Mouse (Mus musculus) mouse embryonic stem cell (cell line): ENCODE results near the gene Sec14l1.

ENCODE experiments used
- in situ Hi-C, 2 experiments: fragments of 300-500 bp; cut with MboI; formaldehyde crosslinking; loops; 1 replicate in 1 of 2; 3 replicates in 1 of 2; pipeline ENCODE4 v1.14.3; 2019 to 2020; ENCODE audit warnings: low sequenced_read_pairs in 2 of 2, low pct_unique_long_range_greater_than_20kb in 1 of 2, mixed read lengths in 1 of 2; ENCODE audit not compliant: unreplicated experiment in 1 of 2

The Sec14l1 gene

GRCm38 (mm10) chr11:117101925-117102717 is 12.8 kb upstream of the Sec14l1 start:
- in situ Hi-C loops = no loop called here

- in situ Hi-C loops = no loop called here
Measured at GRCm38 (mm10) chr11:117103523-117103922, 11.4 kb upstream of the Sec14l1 start.

GRCm38 (mm10) chr11:117104044-117104757 is 10.8 kb upstream of the Sec14l1 start:
- in situ Hi-C loops = no loop called here

- in situ Hi-C loops = no loop called here
Measured at GRCm38 (mm10) chr11:117105315-117105714, 9.7 kb upstream of the Sec14l1 start.

GRCm38 (mm10) chr11:117105850-117106249 is 9.1 kb upstream of the Sec14l1 start:
- in situ Hi-C loops = no loop called here

- in situ Hi-C loops = no loop called here
Measured at GRCm38 (mm10) chr11:117106633-117107334, 8.2 kb upstream of the Sec14l1 start.

- in situ Hi-C loops = no loop called here
Measured at GRCm38 (mm10) chr11:117107837-117108236, 7.1 kb upstream of the Sec14l1 start.

GRCm38 (mm10) chr11:117108595-117108994 is 6.4 kb upstream of the Sec14l1 start:
- in situ Hi-C loops = no loop called here

GRCm38 (mm10) chr11:117109179-117109954 is 5.6 kb upstream of the Sec14l1 start:
- in situ Hi-C loops = no loop called here

- in situ Hi-C loops = loop anchor here in 1 of 2 experiments (5.0 kb wide), 1 partner anchor 35 kb away; no protein-coding TSS in a partner anchor
Measured at GRCm38 (mm10) chr11:117111967-117112648, 2.9 kb upstream of the Sec14l1 start.

- in situ Hi-C loops = loop anchor here in 1 of 2 experiments (5.0 kb wide), 1 partner anchor 35 kb away; no protein-coding TSS in a partner anchor
Measured at GRCm38 (mm10) chr11:117112649-117113051, 2.3 kb upstream of the Sec14l1 start.

GRCm38 (mm10) chr11:117113377-117113776 is 1.6 kb upstream of the Sec14l1 start:
- in situ Hi-C loops = loop anchor here in 1 of 2 experiments (5.0 kb wide), 1 partner anchor 36 kb away; no protein-coding TSS in a partner anchor

GRCm38 (mm10) chr11:117114231-117114591 is 757 bp upstream of the Sec14l1 start:
- in situ Hi-C loops = loop anchor here in 1 of 2 experiments (5.0 kb wide), 1 partner anchor 37 kb away; no protein-coding TSS in a partner anchor

GRCm38 (mm10) chr11:117115346-117116219 is 615 bp downstream of the Sec14l1 start:
- in situ Hi-C loops = loop anchor here in 1 of 2 experiments (5.0 kb wide), 1 partner anchor 33 kb away; no protein-coding TSS in a partner anchor

- in situ Hi-C loops = loop anchor here in 1 of 2 experiments (5.0 kb wide), 1 partner anchor 34 kb away; no protein-coding TSS in a partner anchor
Measured at GRCm38 (mm10) chr11:117116350-117117303, 1.7 kb downstream of the Sec14l1 start.

- in situ Hi-C loops = loop anchor here in 1 of 2 experiments (5.0 kb wide), 1 partner anchor 35 kb away; no protein-coding TSS in a partner anchor
Measured at GRCm38 (mm10) chr11:117117321-117117720, 2.4 kb downstream of the Sec14l1 start.
